Mouse (Mus musculus) frontal cortex, adult (tissue): ENCODE results near the gene Asb14.
"Not testable (repeated sequence)": the region's sequence is repeated elsewhere in the genome, so short reads cannot be mapped to it uniquely, and the experiment has no call there.

Source experiments
- ATAC-seq: cut with Nextera tagmentation; 2 replicates; pipeline ENCODE4 v1.9.2; 2017; ENCODE audit warnings: mild to moderate bottlenecking, moderate library complexity, mixed read lengths; ENCODE audit not compliant: low TSS enrichment

The Asb14 gene

DNA sequence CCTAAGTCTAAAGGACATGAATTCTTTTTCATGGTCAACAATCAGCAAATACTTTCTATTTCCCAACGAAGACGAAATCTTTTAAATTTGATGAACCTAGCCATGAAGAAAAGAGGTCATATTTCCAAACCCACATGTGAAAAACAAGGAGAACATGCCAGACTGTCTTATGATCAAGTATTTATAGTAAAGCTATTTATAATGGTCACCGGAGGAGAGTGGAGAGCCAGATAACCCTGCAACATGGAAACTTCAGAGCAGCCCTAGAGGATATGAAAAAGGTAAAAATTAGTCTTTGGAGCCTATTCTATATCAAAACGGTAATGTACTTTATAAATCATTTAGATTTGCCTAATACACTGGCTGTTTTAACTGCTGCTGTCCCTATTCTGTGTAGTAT is at the start of gene Asb14:
Asb14 (plus strand) TSS at position 166 of the 400 bp plus-strand sequence.
- no peak for ATAC-seq

DNA sequence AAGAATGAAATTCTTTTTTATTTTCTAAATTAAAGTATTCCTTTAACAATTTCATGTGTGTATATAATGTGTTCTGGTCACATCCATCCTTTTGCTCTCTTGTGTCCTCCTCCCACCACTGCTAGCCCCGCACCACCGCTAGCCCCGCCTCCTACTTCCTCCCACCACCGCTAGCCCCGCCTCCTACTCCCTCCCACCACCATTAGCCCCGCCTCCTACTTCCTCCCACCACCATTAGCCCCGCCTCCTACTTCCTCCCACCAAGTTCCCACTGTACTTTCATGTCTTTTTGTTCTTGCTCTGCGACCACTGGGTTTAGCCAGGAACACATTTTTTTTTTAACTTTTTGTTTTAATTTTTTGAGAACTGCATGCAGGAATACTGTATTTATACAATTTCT is 41.3 kb upstream of the Asb14 start:
- no peak for ATAC-seq

DNA sequence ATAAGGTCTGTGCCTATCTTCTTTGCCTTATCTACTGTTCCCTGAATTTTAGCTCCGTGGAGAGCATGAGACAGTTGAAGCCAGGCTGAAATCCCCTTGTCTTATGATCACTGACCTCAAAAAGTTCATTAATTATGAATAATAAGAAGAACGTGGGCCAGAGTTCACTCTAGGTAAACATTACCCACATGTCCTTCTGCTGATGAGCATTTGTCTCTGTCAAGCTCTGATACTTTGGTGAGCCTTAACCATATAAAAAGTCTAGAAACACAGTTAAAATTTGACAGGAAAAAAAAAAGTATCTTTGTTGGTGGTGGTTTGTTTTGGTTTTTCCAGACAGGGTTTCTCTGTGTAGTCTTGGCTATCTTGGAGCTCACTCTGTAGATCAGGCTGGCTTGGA is 40.3 kb upstream of the Asb14 start:
- no peak for ATAC-seq

DNA sequence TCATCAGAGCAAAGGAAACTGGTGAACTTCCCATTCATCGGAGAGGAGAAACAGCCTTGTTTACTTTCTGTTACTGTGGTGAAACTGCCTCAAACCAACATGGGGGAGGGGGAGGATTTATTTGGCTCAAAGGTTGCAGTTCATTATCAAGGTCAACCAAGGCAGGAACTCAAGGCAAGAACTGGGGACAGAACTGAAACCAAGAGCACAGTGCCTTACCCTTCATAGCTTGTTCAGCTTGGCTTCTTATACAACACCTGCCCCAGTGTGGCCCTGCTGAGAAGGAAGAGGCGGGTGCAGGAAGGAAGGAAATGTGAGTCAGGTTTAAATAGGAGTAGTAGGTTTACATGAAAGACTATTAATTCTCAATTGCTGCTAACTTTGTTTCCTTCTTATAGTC is 36.0 kb upstream of the Asb14 start:
- no peak for ATAC-seq

DNA sequence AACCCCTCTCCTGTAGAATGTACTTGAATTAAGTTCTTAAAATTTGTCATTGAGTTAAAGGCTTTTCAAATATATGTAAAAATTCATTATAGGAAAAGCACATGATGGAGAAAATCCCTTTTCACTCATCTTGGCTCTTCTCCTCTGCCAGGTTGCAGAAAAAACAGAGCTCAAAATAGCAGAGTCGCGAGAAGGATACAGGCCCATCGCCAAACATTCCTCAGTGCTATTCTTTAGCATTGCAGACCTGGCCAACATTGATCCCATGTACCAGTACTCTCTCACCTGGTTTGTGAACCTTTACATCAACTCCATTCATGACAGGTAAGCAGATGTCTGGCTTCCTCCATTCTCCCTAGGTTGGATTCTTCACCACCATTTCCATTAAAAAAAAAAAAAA is 35.3 kb upstream of the Asb14 start:
- ATAC-seq: peak; percentile 52; the same call in 1 of the 2 replicates

DNA sequence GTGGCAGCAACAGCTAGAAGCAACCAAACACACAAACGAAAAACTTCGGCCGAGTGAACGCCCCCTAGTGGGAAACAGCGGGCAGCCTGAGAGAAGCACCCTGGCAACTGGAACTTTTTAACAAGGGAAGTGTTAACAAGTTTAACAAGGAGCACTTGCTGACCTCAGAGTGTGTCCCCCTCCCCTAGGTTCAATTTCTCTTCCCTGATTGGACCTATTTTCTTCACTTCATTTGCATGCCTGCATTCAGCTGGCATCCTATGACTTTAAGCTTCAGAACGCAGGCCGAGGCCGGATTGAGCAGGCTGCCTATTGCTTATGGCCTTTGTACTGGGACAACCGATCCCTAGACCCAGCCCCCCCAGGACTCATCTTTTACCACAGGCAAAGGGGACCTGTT is 27.0 kb upstream of the Asb14 start:
- ATAC-seq: no peak

DNA sequence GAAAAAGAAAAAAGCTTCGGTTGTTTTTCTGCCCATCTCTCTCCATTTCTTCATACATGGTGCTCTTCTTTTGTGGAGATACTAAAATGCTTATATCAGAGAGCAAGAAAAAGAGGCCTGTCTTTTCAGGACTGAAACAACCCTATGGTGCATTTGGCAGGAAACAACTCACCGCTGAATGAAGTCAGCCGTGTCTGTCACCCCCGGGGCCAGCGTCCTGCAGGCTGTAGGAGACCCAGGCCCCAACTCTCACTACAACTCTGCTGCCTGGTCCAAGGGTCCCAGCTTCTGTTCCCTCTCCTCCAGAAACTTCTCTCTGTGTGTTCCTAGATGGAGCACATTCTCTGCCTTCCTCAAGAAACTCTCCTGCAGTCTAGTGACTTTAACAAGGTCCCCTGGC is 26.1 kb upstream of the Asb14 start:
- ATAC-seq: no peak

DNA sequence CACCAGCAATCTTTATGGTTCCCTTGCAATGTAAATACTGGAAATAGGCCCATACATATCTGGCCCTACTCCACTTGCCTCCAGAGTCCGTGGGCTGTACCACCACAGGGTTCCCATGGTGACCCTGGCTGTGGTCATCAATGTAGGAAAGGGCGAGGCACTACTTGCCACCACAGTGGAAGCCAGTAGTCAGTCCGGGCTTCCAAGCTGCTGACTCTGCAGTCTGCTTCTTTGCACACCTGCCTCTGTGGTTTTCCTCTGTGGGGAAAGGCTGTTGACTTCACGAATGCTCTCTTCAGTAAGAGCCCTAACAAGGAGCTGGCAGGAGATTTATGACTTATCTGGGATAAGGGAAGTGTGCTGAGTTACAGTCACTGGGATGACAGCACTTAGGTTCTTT is 15.6 kb upstream of the Asb14 start:
- no peak for ATAC-seq

DNA sequence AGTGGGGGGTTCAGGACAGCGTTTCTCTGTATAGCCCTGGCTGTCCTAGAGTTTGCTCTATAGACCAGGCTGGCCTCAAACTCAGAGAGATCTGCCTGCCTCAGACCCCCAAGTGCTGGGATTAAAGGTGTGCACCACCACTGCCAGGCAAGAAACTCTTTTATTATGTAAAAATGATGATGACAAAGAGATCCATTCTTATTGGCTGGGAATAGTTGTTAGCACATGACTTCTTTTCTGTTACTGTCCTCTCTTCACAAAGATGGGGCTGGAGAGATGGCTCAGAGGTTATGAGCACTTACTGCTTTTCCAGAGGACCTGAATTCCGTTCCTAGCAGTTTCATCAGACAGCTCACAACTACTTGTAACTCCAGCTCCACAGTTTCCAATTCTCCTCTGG is 14.4 kb upstream of the Asb14 start:
- no peak for ATAC-seq

DNA sequence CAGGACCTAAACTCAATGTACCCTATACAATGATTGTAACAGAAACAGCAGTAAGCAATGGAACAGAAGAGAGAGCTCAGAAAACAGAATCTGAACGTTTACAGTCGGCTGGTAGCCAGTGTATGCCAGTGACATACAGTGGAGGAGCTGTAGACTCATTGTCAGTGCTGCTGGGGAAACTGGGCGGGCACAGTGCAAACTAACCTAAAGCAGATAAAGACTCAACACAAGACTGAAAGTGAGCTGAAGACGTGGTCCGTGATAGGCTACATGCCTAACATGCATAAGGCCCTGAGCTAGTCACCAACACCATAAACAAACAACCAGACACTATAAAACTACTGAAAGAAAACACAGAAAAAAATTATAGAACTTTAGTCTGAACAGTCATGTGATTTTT is 12.7 kb upstream of the Asb14 start:
- no peak for ATAC-seq

DNA sequence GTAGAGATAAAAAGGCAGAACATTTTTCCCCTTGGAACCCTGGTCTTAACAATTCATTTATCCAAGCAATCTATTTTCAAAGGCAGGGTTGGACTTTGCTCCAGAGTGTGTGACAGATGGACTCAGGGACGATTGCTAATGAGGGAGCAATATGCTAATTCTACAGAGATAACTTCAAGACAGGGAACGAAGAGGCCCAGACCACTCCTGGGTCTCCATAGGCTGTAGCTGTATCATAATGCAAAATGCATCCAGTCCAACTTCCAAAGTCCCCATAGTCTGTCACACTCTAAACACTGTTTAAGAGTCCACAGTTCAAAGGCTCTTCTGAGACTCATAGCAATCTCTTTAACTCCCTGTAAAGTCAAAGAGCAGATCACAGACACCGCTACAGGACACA is 7.1 kb upstream of the Asb14 start:
- ATAC-seq: no peak

DNA sequence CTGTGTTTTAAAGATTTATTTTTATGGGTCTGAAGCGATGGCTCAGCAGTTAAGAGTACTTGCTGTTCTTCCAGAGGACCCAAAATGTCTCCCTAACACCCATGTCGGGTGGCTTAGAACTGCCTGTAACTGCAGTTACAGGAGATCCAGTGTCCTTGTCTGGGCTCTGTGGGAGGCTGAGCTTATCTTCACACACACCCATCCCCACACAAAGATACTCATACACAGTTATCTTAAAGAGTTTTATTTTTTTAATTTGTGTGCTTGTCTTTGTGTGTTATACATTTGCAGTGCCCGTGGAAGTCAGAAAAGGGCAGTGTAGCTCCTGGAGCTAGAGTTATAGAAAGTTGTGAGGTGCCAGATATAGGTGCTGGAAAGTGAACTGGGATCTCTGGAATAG is 3.6 kb upstream of the Asb14 start:
- no peak for ATAC-seq

DNA sequence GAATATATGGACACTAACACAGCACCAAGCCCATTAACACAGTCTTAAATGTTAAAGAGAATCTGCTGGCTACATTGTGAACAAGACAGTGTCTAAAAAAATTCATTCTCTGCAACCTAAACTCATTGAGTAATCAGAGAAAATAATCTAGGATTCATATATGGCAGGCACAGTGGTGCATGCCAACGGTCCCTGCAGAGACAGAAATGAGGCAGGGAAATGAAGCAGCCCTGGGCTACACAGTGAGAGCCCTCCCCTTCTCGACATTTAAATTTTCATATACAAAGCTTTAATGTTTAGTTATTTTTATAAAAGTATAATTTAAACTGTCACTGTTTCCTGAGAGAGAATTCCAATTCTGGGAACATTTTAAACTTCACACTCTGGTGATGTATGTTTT is 5.1 kb downstream of the Asb14 start:
- 0 out of 2 replicates have a peak, but pooled peaks have one; percentile 55 for ATAC-seq

DNA sequence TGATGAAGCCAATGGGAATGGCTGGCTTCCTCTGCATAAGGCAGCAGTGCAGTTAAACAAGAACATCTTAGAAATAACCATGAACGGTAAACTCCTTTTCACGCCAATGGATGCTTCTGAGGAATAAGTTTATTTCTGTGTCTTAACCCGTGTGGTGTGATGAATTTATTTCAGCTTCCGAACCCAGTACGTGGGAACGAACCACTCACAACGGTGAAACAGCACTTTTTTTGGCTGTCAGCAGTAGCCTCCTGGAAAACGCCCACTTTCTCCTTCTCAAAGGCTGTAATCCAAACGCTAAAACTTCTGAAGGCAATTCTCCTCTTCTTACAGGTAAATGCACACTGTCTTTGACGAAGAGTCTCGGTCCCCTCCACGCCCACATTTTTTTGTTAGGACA is 6.5 kb downstream of the Asb14 start:
- ATAC-seq: peak; percentile 69

DNA sequence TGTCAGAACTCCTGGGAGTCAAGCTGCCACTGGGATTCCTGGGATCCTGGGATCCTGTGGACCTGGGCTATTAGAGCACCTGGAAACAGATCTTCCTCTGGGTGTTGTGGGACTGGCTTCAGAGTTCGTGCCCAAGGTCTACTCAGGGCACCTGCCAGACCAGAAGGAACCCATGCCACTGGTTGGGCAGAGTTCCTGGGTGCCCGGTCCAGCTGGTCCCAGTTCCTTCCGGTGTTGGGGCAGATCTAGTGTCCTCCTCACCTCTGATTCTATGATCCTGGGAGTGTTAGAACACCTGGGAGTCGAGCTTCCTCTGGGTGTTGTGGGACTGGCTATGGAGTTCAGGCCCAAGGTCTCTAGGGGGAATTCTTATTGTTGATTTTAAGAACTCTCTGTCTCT is 13.0 kb downstream of the Asb14 start:
- ATAC-seq: no peak

DNA sequence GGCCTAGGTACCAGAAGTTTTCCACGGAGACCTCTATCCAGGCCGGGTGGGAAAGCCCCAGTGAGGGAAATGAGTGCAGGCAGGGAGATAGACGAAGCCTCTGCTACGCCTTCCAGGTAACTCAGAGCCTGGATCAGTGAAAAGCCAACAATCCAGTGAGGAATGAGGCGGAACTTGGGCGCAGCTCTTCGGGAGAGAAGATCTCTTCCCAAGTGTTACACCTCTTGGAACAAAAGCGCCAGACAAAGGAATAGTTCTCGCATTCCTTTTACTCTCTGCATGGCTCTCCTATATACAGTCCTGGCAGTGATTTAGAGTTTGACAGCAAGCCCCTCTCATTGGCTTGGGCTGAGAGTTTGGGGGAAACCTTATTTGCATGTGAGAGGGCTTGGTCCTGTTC is 16.1 kb downstream of the Asb14 start:
- ATAC-seq: not testable (repeated sequence)

DNA sequence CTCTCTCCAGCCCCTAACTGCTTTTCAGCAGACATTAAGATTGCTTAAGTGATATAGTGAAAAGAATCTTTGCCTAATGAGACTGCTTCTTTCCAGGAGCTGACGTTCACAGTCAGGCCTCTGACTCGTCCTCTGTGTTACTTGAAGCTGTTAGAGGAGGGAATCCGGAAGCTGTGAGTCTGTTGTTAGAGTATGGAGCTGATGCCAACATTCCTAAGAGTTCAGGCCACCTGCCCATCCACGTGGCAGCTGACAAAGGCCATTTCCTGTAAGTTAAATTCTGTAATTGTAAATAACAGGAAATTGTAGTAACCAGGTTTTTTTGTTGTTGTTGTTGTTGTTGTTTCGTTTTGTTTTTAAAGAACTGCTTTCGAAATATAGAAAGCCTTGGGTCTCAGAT is 16.8 kb downstream of the Asb14 start:
- ATAC-seq: no peak

DNA sequence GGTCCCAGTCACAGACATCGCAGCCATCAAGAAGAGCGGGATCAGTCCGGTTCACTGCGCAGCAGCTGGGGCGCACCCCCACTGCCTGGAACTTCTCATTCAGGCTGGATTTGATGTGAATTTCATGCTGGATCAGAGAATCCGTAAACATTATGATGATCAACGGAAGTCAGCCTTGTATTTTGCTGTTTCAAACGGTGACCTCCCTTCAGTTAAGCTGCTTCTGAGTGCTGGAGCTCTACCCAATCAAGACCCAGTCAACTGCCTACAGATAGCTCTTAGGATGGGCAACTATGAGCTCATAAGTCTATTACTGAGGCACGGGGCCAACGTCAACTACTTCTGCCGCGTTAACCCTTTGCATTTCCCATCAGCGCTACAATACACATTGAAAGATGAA is 17.5 kb downstream of the Asb14 start:
- no peak for ATAC-seq

DNA sequence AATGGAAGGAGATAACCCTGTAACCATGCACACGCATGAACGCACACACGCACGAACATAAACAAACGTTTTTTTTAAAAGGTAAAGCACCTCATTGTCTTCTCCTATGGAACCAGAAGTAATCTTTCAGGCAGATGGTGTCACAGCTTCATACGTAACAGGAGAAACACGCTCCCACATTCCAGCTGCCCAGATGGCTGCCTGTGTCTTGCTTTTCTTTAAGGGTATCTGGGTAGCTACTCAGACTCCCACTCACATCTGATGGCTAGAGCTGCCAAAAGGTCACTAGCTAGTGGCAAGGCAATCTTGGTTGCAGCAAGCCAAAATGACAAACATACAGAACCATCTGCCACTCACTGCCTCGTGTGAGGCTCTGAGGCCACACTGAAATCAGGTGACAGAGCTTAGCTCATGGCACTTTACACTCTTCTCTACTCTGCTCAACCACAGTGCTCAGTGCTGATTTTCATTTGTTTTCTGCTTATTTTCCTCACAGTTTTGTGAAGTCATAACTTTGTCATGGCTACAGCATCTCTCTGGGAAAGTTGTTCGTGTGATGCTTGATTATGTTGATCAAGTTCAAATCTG is 19.4 kb downstream of the Asb14 start:
- peak; percentile 77 for ATAC-seq

DNA sequence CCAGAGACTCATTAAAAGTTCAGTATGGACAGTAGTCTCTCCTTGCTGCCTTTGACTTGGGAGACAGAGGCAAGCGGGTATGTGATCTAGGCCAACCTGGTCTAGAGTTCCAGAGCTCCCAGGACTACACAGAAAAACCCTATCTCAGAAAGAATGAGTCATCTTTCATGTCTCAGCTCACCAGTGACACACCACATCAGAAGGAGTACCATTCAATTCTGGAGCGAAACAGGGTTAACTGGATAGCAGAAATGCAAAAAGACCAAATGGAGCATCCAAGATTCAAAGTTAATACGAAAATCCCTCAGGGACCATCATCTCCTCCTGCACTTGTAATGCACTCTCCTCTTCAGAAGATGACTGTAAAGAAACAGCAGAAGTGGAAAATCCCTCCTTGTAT is 25.0 kb downstream of the Asb14 start:
- ATAC-seq: no peak

DNA sequence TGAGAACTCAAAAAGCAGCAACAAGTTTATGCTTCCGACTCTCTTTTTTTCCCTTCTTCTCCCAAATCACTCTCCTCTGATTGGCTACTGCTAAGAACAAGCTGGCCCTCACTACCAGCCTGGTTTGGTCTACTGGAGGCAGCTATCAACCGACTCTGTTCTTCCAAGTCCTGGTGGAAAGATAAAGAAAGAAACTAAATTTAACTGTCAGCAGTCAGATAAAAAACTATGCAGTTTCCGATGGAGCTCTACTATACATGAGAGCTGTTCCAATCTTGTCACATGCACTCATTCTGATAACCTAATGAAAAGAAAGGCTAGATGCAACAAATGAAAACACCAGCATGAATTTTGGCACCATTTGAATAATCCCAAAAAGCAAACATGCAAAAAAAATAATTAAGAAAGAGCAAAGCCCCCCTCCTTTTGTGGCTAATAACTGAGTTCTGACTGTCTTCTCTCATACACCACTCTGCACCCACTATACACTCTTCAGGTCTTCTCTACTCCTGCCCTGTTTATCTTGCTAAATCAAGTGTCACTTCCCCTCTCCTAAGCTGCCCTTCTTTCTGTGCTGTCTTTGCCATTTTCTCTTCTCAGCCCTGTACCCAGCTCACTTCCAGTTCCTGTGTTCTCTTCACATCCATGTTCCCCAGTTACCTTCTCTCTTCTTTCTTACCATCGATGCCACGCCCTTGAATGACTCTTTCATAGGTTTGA is 29.5 kb downstream of the Asb14 start:
- ATAC-seq: no peak

DNA sequence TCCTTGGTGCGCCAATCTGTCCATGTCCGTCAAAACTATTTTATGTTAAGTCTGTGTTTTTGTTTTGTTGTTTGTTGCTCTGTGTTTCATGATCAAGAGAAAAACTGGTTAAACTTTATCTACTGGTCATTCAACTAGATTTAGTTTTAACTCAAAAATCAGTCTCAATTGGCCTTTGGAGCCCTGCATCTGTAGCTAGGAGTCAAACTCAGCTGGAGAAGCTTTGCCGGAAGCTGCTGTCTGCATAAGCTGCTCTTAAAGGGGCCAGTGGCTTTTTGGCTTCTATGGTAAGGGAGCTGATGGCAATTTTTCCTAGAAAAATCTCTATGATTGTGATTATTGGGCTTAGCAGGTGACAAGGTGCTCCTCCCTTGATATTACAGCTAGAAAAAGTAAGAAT is 40.5 kb downstream of the Asb14 start:
- ATAC-seq: no peak

DNA sequence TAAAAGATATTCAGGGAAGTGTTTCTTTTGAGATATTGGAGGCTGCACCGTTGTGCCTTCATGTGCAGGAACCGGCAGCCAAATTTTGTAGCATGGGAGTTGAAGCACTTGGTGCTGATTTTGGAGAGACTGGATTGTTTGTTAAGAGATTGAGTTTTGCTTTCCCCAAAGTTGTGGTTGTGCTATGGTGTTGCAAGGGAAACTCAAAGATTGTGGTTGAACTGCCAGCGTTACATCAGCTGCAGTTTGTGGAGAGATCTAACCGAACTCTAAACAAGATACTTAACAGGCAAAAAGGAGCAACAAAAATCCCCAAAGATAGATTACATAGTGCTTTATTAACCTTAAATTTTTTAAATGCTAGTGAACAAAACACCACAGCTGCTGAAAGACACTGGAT is 41.2 kb downstream of the Asb14 start:
- ATAC-seq: no peak

DNA sequence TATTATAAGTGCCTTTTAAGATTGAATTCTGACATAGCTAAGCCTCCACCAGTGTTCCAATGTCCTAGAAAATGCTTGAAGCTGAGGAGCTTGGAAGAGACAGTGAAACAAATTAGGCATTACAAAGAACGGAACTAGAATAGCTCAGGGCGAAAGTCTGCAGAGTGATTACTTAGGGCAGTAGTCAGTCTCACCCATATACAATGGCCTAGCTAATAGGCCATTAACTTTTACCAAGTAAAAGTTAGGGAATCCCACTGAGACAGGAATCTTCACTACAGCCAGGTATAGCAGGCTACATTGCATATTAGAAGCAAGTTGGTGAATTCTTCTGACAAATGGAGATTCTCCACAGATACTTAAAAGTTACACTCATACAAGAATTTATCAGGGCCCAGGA is 61.8 kb downstream of the Asb14 start:
- ATAC-seq: not testable (repeated sequence)
